Mouse (Mus musculus): ENCODE measurements around the gene Enpp4. TPM values are rescaled to one million over a fixed set of nuclear protein-coding genes. Genes with fewer than 3 reads are reported as not detected.

Enpp4 gene
- total RNA-seq (2021) (10 to 100 TPM; 21.6 to 24.6 TPM), polyA plus RNA-seq (2012; rRNA removed) (8.5 and 18.2 TPM in 2 replicates)
- long read RNA-seq, full-length matches to known transcripts: 29 of 42 reads
- long read RNA-seq, partial matches to known transcripts: 6 of 42 reads
- long read RNA-seq, other reads (novel, unspliced or antisense): 7 of 42 reads

DNA sequence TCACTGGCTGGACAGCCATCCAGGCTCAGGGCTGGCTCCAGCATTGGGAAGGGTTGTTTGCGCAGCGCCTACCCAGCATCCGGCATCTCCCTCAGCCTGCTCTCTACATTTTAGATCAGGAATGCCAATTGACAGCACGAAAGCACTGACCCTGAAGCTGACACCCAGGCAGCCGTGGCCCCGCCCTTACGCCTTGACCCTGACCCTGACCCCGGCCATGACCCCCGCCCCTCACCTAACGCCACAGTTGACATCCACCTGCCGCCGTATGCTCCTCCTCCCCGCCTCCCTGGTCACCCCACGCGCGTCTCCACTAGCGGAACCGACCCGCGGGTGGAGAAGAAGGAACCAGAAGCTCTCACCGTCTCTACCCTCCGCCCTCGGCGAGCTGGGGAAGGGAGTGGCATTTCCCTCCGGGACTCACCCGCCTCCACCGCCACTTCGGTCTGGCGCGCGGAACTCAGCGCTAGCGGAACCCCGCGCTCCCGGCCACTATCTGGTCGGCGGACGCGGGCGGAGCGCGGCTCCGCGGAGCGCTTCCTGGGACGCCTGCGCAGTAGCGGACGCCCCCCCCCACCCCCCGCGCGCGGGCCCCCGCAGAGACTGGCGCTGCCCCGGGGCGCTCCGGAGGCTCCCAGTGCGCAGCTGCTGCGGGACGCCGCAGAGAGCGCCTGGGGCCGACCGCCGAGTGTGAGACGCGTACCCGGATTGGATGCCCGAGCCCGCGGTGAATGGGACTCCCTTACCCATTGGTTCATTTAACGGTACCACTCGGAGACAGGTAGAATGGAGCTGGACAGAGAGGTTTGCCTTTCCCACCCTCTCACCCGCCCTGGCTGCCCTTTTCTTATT lies at the start of gene Enpp4:
Gene Enpp4 (minus strand): TSS at position 523 of the 852 bp plus-strand sequence.
- H3K27me3 ChIP-seq (ENCODE audit: control insufficient read depth, insufficient read depth, low read length): no peaks in the 10 kb centered on the region
- intact Hi-C loops (cut with DNase I): loop anchor here (2.0 kb wide), 1 partner anchor 27 kb away; the partner anchor contains the start of gene Enpp5
- peak within 1 kb of the TSS; percentile 90 for H3K27ac ChIP-seq
- H3K4me3 ChIP-seq: peak within 1 kb of the TSS; percentile 73
- WGBS: under 1% methylated on average over 76 of the region's 76 CpGs
- peaks cover 2% of the 10 kb centered on the region; the same call in 1 of the 2 replicates for H3K36me3 ChIP-seq (ENCODE audit: control insufficient read depth, insufficient read depth, low read length)
- TF ChIP-seq EP300 (IDR thresholded peaks at IDR 0.05; ENCODE audit: insufficient read depth, low read depth, low read length) (no peak), POLR2A (IDR thresholded peaks at IDR 0.05; ENCODE audit: insufficient read depth, low read depth, low read length) (peak; percentile 66), CTCF (IDR thresholded peaks at IDR 0.05) (peak; percentile 16; the same call in 1 of the 2 replicates)
- H3K79me2 ChIP-seq (replicated peaks; ENCODE audit: control insufficient read depth, insufficient read depth, low read length): no peaks in the 10 kb centered on the region; the same call in 1 of the 2 replicates
- H3K4me1 ChIP-seq (ENCODE audit: control insufficient read depth, insufficient read depth, low read length): peaks cover 1% of the 10 kb centered on the region
- peak within 1 kb of the TSS; percentile 90 for H3K9ac ChIP-seq (ENCODE audit: low read depth, low read length)
- DNase-seq: peak; percentile 92 to 94

DNA sequence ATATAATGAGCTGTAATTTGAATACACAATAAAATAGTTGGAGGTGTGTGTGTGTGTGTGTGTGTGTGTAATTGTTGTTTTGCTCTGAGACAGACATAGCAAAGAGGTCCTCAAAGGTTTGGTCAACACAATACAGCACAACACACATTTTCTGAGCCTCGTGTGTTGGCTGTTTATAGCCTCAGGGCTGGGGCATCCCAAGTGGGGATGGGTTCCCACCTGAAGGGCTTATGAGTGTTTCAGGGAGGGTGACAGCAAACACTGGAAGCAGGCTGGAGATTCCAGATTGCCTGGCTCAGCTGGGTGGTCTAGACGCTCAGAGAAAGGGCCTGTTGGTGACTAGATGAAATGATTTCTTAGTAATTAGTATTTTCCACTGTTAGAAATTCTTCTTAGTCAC lies 49.6 kb upstream of the Enpp4 start:
- Histone ChIP-seq H3K27ac (no peak overlapping the region), H3K4me1 (ENCODE audit: control insufficient read depth, insufficient read depth, low read length) (peaks cover 3% of the 10 kb centered on the region; the same call in 1 of the 2 replicates), H3K4me3 (no peak overlapping the region), H3K36me3 (ENCODE audit: control insufficient read depth, insufficient read depth, low read length) (no peaks in the 10 kb centered on the region), H3K79me2 (replicated peaks; ENCODE audit: control insufficient read depth, insufficient read depth, low read length) (no peaks in the 10 kb centered on the region), H3K9ac (ENCODE audit: low read depth, low read length) (no peak overlapping the region), H3K27me3 (ENCODE audit: control insufficient read depth, insufficient read depth, low read length) (no peaks in the 10 kb centered on the region)
- intact Hi-C loops (cut with DNase I): no loop called here
- TF ChIP-seq EP300 (IDR thresholded peaks at IDR 0.05; ENCODE audit: insufficient read depth, low read depth, low read length) (no peak), CTCF (IDR thresholded peaks at IDR 0.05) (no peak), POLR2A (IDR thresholded peaks at IDR 0.05; ENCODE audit: insufficient read depth, low read depth, low read length) (no peak)
- no peak for DNase-seq
- WGBS: 88% methylated on average over 2 of the region's 2 CpGs

DNA sequence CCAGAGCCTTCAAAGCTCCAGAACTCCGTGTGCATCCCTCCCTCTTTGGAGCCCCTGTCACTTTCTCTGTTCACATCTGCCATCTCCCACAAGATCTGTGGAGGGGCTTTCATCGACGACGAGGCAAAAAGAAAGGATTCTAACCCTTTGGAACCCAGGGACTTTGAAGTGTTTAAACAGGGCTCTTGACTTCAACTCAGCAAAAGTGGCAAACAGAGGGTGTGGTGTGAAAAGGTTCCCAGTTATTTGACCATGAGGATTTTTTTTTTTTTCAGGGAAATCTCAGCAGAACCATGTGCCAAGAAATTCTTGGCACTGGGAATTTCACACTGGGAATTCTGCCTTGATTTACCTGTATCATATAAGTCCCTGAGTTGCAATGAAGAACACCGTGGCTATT lies 48.3 kb upstream of the Enpp4 start:
- peaks cover 3% of the 10 kb centered on the region; the same call in 1 of the 2 replicates for H3K4me1 ChIP-seq (ENCODE audit: control insufficient read depth, insufficient read depth, low read length)
- no peak for DNase-seq
- H3K27ac ChIP-seq: no peak overlapping the region
- H3K79me2 ChIP-seq (replicated peaks; ENCODE audit: control insufficient read depth, insufficient read depth, low read length): no peaks in the 10 kb centered on the region
- no peaks in the 10 kb centered on the region for H3K36me3 ChIP-seq (ENCODE audit: control insufficient read depth, insufficient read depth, low read length)
- TF ChIP-seq CTCF (IDR thresholded peaks at IDR 0.05) (no peak), POLR2A (IDR thresholded peaks at IDR 0.05; ENCODE audit: insufficient read depth, low read depth, low read length) (no peak), EP300 (IDR thresholded peaks at IDR 0.05; ENCODE audit: insufficient read depth, low read depth, low read length) (no peak)
- no peaks in the 10 kb centered on the region for H3K27me3 ChIP-seq (ENCODE audit: control insufficient read depth, insufficient read depth, low read length)
- no peak overlapping the region for H3K4me3 ChIP-seq
- H3K9ac ChIP-seq (ENCODE audit: low read depth, low read length): no peak overlapping the region
- intact Hi-C loops (cut with DNase I): no loop called here
- WGBS: 74% methylated on average over 5 of the region's 5 CpGs

DNA sequence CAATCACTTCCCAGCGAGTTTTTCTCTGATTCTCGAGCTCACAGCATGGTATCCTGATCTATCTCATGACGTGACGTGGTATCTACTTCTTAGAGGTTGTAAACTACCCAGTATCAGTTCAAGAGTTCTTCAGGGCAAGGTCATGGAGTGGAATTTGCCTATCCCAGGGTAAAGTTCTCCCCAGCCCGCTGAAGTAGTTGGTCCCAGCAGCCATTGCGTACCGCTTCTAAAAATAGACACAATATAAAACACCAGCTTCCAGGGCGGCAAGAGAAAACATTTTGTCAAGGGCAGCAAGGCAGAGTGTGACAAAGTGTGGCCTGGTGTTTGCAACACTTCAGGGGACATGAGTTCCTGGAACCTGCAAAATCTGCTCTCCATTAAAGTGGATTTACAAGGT lies 46.3 kb upstream of the Enpp4 start:
- Histone ChIP-seq H3K27me3 (ENCODE audit: control insufficient read depth, insufficient read depth, low read length) (no peaks in the 10 kb centered on the region), H3K27ac (peak overlapping the region; percentile 78), H3K4me3 (no peak overlapping the region), H3K9ac (ENCODE audit: low read depth, low read length) (no peak overlapping the region), H3K79me2 (replicated peaks; ENCODE audit: control insufficient read depth, insufficient read depth, low read length) (no peaks in the 10 kb centered on the region), H3K36me3 (ENCODE audit: control insufficient read depth, insufficient read depth, low read length) (no peaks in the 10 kb centered on the region), H3K4me1 (ENCODE audit: control insufficient read depth, insufficient read depth, low read length) (peaks cover 3% of the 10 kb centered on the region; the same call in 1 of the 2 replicates)
- intact Hi-C loops (cut with DNase I): loop anchor here (1.0 kb wide), 2 partner anchors 36 to 104 kb away; partner anchors contain the start of gene Clic5
- WGBS: 52% methylated on average over 8 of the region's 8 CpGs
- TF ChIP-seq EP300 (IDR thresholded peaks at IDR 0.05; ENCODE audit: insufficient read depth, low read depth, low read length) (0 out of 2 replicates have a peak, but pooled peaks have one; percentile 30), POLR2A (IDR thresholded peaks at IDR 0.05; ENCODE audit: insufficient read depth, low read depth, low read length) (peak; percentile 33), CTCF (IDR thresholded peaks at IDR 0.05) (no peak)
- DNase-seq: peak in 1 of 2 experiments; percentile 40

DNA sequence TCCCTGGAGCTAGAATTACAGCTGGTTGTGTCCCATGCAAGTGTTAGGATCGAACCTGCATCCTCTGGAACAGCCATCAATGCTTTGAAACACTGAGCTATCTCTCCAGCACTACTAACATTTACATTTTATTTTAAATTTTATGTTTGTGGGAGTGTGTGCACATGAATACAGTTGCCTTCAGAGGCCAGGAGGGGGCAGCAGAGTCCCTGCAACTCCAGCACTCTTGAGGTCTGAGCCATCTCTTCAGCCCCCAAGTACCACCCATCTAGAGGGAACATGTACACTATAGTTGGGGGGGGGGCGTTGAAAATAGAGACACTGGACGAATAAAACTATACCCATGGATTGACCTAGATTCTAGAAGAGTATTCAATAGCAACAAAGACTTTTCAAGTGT lies 45.5 kb upstream of the Enpp4 start:
- peaks cover 3% of the 10 kb centered on the region; the same call in 1 of the 2 replicates for H3K4me1 ChIP-seq (ENCODE audit: control insufficient read depth, insufficient read depth, low read length)
- TF ChIP-seq CTCF (IDR thresholded peaks at IDR 0.05) (peak; percentile 90), EP300 (IDR thresholded peaks at IDR 0.05; ENCODE audit: insufficient read depth, low read depth, low read length) (0 out of 2 replicates have a peak, but pooled peaks have one; percentile 14), POLR2A (IDR thresholded peaks at IDR 0.05; ENCODE audit: insufficient read depth, low read depth, low read length) (no peak)
- no peak overlapping the region for H3K4me3 ChIP-seq
- intact Hi-C loops (cut with DNase I): loop anchor here (1.0 kb wide), 2 partner anchors 37 to 105 kb away; partner anchors contain the start of gene Clic5
- H3K9ac ChIP-seq (ENCODE audit: low read depth, low read length): no peak overlapping the region
- H3K36me3 ChIP-seq (ENCODE audit: control insufficient read depth, insufficient read depth, low read length): no peaks in the 10 kb centered on the region
- no peaks in the 10 kb centered on the region for H3K27me3 ChIP-seq (ENCODE audit: control insufficient read depth, insufficient read depth, low read length)
- no peaks in the 10 kb centered on the region for H3K79me2 ChIP-seq (replicated peaks; ENCODE audit: control insufficient read depth, insufficient read depth, low read length)
- DNase-seq: peak; percentile 38 to 73
- WGBS: 62% methylated on average over 3 of the region's 3 CpGs
- H3K27ac ChIP-seq: peak overlapping the region; percentile 78; the same call in 1 of the 2 replicates

Data from heart, adult 2 months (tissue).